Mouse (Mus musculus) stomach, postnatal 0 days (tissue): Measurements from ENCODE around the gene Gas6.

ENCODE experiments used
- CTCF ChIP-seq: IDR thresholded peaks from 2 replicates; pipeline ENCODE4 v1.5.1; 2016; ENCODE audit warnings: antibody characterized with exemption, low read depth, mild to moderate bottlenecking, moderate library complexity
- EP300 ChIP-seq: optimal IDR thresholded peaks from 2 replicates; pipeline ENCODE3; 2016; ENCODE audit warnings: antibody characterized with exemption

- TF ChIP-seq CTCF (no peak), EP300 (no peak)
Measured at GRCm38 (mm10) chr8:13529891-13530316, 35.6 kb upstream of the Gas6 start.
